Mouse (Mus musculus): ENCODE results near the gene Tmem43. TPM values are rescaled to one million over a fixed set of nuclear protein-coding genes. Genes with fewer than 3 reads are reported as not detected.

The Tmem43 gene
- polyA plus RNA-seq, 1 experiment from 2014 or later = 8.1 TPM

- Histone ChIP-seq H3K9ac (replicated peaks) (no peak overlapping the region), H3K27me3 (ENCODE audit: insufficient read depth, low read length) (no peaks in the 10 kb centered on the region), H3K36me3 (replicated peaks; ENCODE audit: insufficient read depth, low read length) (peaks cover 12% of the 10 kb centered on the region; the same call in 1 of the 2 replicates), H3K4me3 (ENCODE audit: low read depth, low read length) (no peak overlapping the region), H3K27ac (ENCODE audit: low read depth) (no peak overlapping the region), H3K4me2 (ENCODE audit: low read depth, low read length) (no peak overlapping the region), H3K9me3 (ENCODE audit: low read length) (no peaks in the 10 kb centered on the region), H3K4me1 (ENCODE audit: insufficient read depth) (no peaks in the 10 kb centered on the region)
- ATAC-seq (no peak), DNase-seq (no peak)
- TF ChIP-seq EP300 (IDR thresholded peaks at IDR 0.05; ENCODE audit: low read depth) = no peak
- TF ChIP-seq CTCF (IDR thresholded peaks at IDR 0.05; ENCODE audit: low read depth) = peak; percentile 73
- 48% methylated on average over 5 of the region's 5 CpGs for WGBS (ENCODE audit: insufficient replicate concordance)
Observed at GRCm38 (mm10) chr6:91527227-91527860, 53.8 kb downstream of the Tmem43 start.

GRCm38 (mm10) chr6:91528265-91528664, 54.8 kb downstream of the Tmem43 start:
- WGBS (ENCODE audit: insufficient replicate concordance) = 81% methylated on average over 7 of the region's 7 CpGs

GRCm38 (mm10) chr6:91530673-91531072, 57.2 kb downstream of the Tmem43 start:
- DNase-seq = no peak
- 78% methylated on average over 8 of the region's 8 CpGs for WGBS (ENCODE audit: insufficient replicate concordance)
- no peak for ATAC-seq
- Histone ChIP-seq H3K4me1 (ENCODE audit: insufficient read depth) (no peaks in the 10 kb centered on the region), H3K4me2 (ENCODE audit: low read depth, low read length) (no peak overlapping the region), H3K9ac (replicated peaks) (no peak overlapping the region), H3K9me3 (ENCODE audit: low read length) (no peaks in the 10 kb centered on the region), H3K36me3 (replicated peaks; ENCODE audit: insufficient read depth, low read length) (no peaks in the 10 kb centered on the region), H3K4me3 (ENCODE audit: low read depth, low read length) (no peak overlapping the region), H3K27ac (ENCODE audit: low read depth) (no peak overlapping the region), H3K27me3 (ENCODE audit: insufficient read depth, low read length) (no peaks in the 10 kb centered on the region)
- no peak for TF ChIP-seq EP300 (IDR thresholded peaks at IDR 0.05; ENCODE audit: low read depth)
- no peak for TF ChIP-seq CTCF (IDR thresholded peaks at IDR 0.05; ENCODE audit: low read depth)

More at GRCm38 (mm10) chr6:91528265-91528664, 54.8 kb downstream of the Tmem43 start:
- Histone ChIP-seq H3K4me1 (ENCODE audit: insufficient read depth) (no peaks in the 10 kb centered on the region), H3K4me2 (ENCODE audit: low read depth, low read length) (no peak overlapping the region), H3K9ac (replicated peaks) (no peak overlapping the region), H3K4me3 (ENCODE audit: low read depth, low read length) (no peak overlapping the region), H3K36me3 (replicated peaks; ENCODE audit: insufficient read depth, low read length) (0 out of 2 replicates have a peak, but pooled peaks cover 5% of the 10 kb centered on the region), H3K9me3 (ENCODE audit: low read length) (no peaks in the 10 kb centered on the region), H3K27ac (ENCODE audit: low read depth) (no peak overlapping the region), H3K27me3 (ENCODE audit: insufficient read depth, low read length) (no peaks in the 10 kb centered on the region)
- DNase-seq (no peak), ATAC-seq (no peak)
- TF ChIP-seq CTCF (IDR thresholded peaks at IDR 0.05; ENCODE audit: low read depth) (no peak), EP300 (IDR thresholded peaks at IDR 0.05; ENCODE audit: low read depth) (no peak)

GRCm38 (mm10) chr6:91531276-91531675, 57.8 kb downstream of the Tmem43 start:
- DNase-seq = no peak
- Histone ChIP-seq H3K4me3 (ENCODE audit: low read depth, low read length) (no peak overlapping the region), H3K4me1 (ENCODE audit: insufficient read depth) (no peaks in the 10 kb centered on the region), H3K27ac (ENCODE audit: low read depth) (no peak overlapping the region), H3K4me2 (ENCODE audit: low read depth, low read length) (no peak overlapping the region), H3K9me3 (ENCODE audit: low read length) (no peaks in the 10 kb centered on the region), H3K36me3 (replicated peaks; ENCODE audit: insufficient read depth, low read length) (no peaks in the 10 kb centered on the region), H3K27me3 (ENCODE audit: insufficient read depth, low read length) (no peaks in the 10 kb centered on the region), H3K9ac (replicated peaks) (no peak overlapping the region)
- WGBS (ENCODE audit: insufficient replicate concordance) = 73% methylated on average over 6 of the region's 6 CpGs
- no peak for ATAC-seq
- TF ChIP-seq CTCF (IDR thresholded peaks at IDR 0.05; ENCODE audit: low read depth) = no peak
- no peak for TF ChIP-seq EP300 (IDR thresholded peaks at IDR 0.05; ENCODE audit: low read depth)

DNA sequence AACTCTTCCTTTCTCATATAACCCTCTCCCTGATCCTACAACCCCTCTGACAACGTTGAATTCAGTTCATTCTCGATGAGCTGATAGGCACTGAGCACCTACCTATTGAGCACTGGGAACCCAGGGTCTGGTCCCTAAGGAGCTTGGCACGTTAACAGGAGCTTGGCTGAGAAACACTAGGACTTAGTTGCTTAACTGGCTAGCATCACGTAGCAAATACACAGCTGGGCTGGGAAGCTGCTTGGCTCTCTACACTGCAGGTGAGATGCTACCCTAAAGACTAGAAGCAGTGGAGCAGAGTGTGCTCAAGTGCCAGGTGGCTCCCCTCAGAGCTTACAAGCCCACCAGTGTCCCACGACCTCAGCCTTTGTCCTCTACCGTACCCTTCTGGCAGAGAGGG, 59.2 kb downstream of the Tmem43 start:
- no peaks in the 10 kb centered on the region for H3K4me1 ChIP-seq (ENCODE audit: insufficient read depth)
- H3K4me2 ChIP-seq (ENCODE audit: low read depth, low read length) = no peak overlapping the region
- H3K36me3 ChIP-seq (replicated peaks; ENCODE audit: insufficient read depth, low read length) = no peaks in the 10 kb centered on the region
- ATAC-seq (no peak), DNase-seq (no peak)
- WGBS (ENCODE audit: insufficient replicate concordance) = 65% methylated on average over 6 of the region's 6 CpGs
- no peaks in the 10 kb centered on the region for H3K9me3 ChIP-seq (ENCODE audit: low read length)
- no peaks in the 10 kb centered on the region for H3K27me3 ChIP-seq (ENCODE audit: insufficient read depth, low read length)
- H3K27ac ChIP-seq (ENCODE audit: low read depth) = no peak overlapping the region
- no peak overlapping the region for H3K9ac ChIP-seq (replicated peaks)
- no peak overlapping the region for H3K4me3 ChIP-seq (ENCODE audit: low read depth, low read length)
- TF ChIP-seq EP300 (IDR thresholded peaks at IDR 0.05; ENCODE audit: low read depth) (no peak), CTCF (IDR thresholded peaks at IDR 0.05; ENCODE audit: low read depth) (no peak)

DNA sequence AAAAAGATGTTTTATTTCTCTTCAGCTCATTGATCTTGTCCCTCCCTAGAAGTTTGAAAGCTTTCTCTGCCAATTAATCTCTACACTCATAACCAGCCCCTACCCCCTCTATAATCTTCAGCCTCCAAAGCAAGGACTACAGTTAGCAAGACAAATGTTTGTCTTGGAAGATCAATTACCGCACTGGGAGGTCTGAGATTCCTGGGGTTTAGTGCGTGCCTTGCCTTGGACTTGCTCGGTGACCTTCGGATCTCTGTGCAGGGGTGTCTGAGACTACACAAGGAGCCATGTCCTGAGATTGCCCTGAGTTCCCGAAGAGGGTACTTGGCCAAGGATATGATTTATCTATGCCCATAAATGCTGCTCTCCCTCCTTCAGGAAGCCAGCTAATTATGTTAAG, 59.9 kb downstream of the Tmem43 start:
- no peaks in the 10 kb centered on the region for H3K27me3 ChIP-seq (ENCODE audit: insufficient read depth, low read length)
- H3K4me1 ChIP-seq (ENCODE audit: insufficient read depth) = no peaks in the 10 kb centered on the region
- H3K36me3 ChIP-seq (replicated peaks; ENCODE audit: insufficient read depth, low read length) = no peaks in the 10 kb centered on the region
- TF ChIP-seq CTCF (IDR thresholded peaks at IDR 0.05; ENCODE audit: low read depth) (no peak), EP300 (IDR thresholded peaks at IDR 0.05; ENCODE audit: low read depth) (no peak)
- ATAC-seq (no peak), DNase-seq (no peak)
- H3K9ac ChIP-seq (replicated peaks) = no peak overlapping the region
- 52% methylated on average over 5 of the region's 5 CpGs for WGBS (ENCODE audit: insufficient replicate concordance)
- H3K9me3 ChIP-seq (ENCODE audit: low read length) = no peaks in the 10 kb centered on the region
- no peak overlapping the region for H3K27ac ChIP-seq (ENCODE audit: low read depth)
- no peak overlapping the region for H3K4me3 ChIP-seq (ENCODE audit: low read depth, low read length)
- H3K4me2 ChIP-seq (ENCODE audit: low read depth, low read length) = no peak overlapping the region
